Mouse (Mus musculus): ENCODE measurements around the gene 1110025L11Rik. TPM values are rescaled to one million over a fixed set of nuclear protein-coding genes. Genes with fewer than 3 reads are reported as not detected.
"Not testable (repeated sequence)": the region's sequence is repeated elsewhere in the genome, so short reads cannot be mapped to it uniquely, and the experiment has no call there.

The 1110025L11Rik gene
- polyA plus RNA-seq (2012; rRNA removed), result not detected in 2 replicates

DNA sequence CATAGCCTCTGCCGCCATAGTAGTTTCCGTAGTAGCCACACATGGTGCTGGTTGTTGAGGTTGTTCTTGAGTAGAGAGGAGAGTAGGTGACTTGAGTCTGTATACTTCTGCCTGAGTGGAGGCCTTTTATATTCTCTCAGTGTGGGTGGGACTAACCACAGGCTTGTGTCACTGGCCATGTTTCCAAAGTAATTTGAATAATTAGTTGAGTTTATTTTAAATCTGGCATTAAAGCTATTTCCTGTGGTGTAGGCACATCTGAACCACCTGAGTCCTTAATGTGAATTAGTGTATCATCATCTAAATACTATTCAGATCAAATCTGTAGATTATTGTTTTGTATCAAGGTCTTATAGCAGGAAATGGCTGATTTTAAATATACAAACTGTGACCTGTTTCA is at the start of gene 1110025L11Rik:
Gene 1110025L11Rik, minus strand, starts transcription at position 101 of the 400 bp plus-strand sequence.
- not testable (repeated sequence) for DNase-seq (ENCODE audit: low read depth)

DNA sequence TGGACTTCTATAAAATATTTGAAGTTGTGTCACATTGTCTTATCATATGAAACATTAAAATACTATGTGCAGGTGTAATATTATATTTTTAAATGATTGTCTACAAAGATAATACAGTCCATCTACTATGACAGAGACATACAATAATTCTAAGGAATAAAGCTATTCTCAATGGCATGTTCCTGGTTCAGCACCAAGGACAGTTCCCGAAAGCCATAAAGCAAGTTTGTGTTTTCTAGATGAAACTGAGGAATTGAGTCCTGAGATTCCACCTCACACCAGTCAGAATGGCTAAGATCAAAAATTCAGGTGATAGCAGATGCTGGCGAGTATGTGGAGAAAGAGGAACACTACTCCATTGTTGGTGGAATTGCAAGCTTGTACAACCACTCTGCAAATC is 7.2 kb upstream of the 1110025L11Rik start:
- DNase-seq (ENCODE audit: low read depth), result not testable (repeated sequence)

DNA sequence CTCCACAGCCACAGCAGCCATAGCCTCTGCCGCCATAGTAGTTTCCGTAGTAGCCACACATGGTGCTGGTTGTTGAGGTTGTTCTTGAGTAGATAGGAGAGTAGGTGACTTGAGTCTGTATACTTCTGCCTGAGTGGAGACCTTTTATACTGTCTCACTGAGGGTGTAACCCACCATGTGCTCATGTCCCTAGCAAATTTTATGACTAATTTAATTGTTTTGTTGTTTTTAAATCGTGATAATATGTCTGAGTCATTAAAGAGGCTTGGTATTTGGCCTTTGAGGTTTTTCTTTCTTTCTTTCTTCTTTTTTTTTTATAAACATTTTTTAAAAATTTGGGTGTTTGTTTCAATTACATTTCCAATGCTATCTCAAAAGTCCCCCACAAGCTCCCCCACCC is 16.0 kb downstream of the 1110025L11Rik start, which contains the start of gene Krtap6-5:
Gene Krtap6-5, minus strand, starts transcription at position 101 of the 400 bp plus-strand sequence.
- DNase-seq (ENCODE audit: low read depth), result no peak

DNA sequence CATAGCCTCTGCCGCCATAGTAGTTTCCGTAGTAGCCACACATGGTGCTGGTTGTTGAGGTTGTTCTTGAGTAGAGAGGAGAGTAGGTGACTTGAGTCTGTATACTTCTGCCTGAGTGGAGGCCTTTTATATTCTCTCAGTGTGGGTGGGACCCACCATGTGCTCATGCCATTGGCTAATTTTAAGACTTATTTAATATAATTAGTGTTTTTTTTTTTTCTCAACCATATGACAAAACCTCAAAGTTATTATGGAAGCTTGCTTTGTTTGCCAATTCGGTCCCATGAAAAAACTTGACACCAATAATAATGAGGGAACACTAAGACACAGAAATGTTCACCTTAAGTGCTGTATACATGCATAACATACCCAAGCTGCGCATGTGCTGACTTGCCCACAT is 22.4 kb downstream of the 1110025L11Rik start, which contains the start of gene Gm10228:
Gene Gm10228, minus strand, starts transcription at position 101 of the 400 bp plus-strand sequence.
- not testable (repeated sequence) for DNase-seq (ENCODE audit: low read depth)

DNA sequence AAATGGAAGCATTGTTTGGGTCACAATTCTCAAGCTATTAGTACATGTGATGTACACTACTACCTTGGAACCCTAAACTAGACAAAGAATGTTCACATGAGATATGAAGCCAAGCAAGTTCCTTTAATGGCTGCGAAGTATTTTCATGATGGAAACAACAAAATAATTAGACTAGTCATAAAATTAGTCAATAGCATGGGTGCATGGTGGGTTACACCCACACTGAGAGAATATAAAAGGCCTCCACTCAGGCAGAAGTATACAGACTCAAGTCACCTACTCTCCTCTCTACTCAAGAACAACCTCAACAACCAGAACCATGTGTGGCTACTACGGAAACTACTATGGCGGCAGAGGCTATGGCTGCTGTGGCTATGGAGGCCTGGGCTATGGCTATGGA is 32.4 kb downstream of the 1110025L11Rik start, which contains the start of gene Krtap6-1:
Gene Krtap6-1, plus strand, starts transcription at position 301 of the 400 bp plus-strand sequence.
- not testable (repeated sequence) for DNase-seq (ENCODE audit: low read depth)

DNA sequence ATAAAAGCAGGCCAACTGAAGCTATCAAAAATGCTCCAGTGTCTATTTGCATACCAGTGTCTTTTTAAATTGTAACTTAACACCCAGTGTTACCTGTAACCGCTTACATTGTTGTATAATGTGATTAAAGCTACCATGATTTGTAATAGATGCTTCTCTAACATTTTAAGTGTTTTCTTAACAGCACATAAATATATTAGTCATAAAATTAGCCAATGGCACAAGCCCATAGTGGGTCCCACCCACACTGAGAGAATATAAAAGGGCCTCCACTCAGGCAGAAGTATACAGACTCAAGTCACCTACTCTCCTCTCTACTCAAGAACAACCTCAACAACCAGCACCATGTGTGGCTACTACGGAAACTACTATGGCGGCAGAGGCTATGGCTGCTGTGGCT is 48.8 kb downstream of the 1110025L11Rik start, which contains the start of gene Gm10229:
Gene Gm10229, plus strand, starts transcription at position 301 of the 400 bp plus-strand sequence.
- DNase-seq (ENCODE audit: low read depth), result not testable (repeated sequence)

DNA sequence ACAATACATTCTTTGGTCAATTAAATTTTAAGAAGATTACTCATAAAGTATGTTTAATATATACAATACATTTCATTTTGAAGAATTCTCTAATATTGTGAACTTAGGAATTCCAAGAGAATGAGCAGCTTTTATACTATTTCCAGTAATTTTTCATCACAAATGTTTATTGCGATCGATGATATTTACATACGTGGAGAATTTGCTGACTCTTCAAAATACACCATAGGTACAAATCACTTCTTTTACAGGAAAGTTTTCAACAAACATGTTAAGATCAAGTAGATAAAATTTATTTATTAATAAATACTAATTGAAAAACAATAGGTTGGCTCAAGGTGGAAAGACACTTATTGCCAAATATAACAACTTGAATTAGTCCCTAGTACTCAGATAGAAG is 49.8 kb downstream of the 1110025L11Rik start:
- DNase-seq (ENCODE audit: low read depth), result no peak

Other genes starting within 250 kb of the 1110025L11Rik start
- not detected in 2 replicates for gene Krtap15, start 243.8 kb downstream of the 1110025L11Rik start, polyA plus RNA-seq (2012; rRNA removed)
- not detected in 2 replicates for gene Krtap14, start 237.9 kb downstream of the 1110025L11Rik start, polyA plus RNA-seq (2012; rRNA removed)
- gene Krtap19-1, start 194.6 kb downstream of the 1110025L11Rik start, polyA plus RNA-seq (2012; rRNA removed), result not detected in 2 replicates
- not detected in 2 replicates for gene Krtap19-2, start 189.7 kb downstream of the 1110025L11Rik start, polyA plus RNA-seq (2012; rRNA removed)
- gene Krtap19-3, start 186.0 kb downstream of the 1110025L11Rik start, polyA plus RNA-seq (2012; rRNA removed), result not detected in 2 replicates
- gene Krtap19-4, start 178.9 kb downstream of the 1110025L11Rik start, polyA plus RNA-seq (2012; rRNA removed), result not detected in 2 replicates
- not detected in 2 replicates for gene Krtap19-5, start 167.5 kb downstream of the 1110025L11Rik start, polyA plus RNA-seq (2012; rRNA removed)
- not detected in 2 replicates for gene Krtap19-9b, start 131.7 kb downstream of the 1110025L11Rik start, polyA plus RNA-seq (2012; rRNA removed)
- gene Krtap16-3, start 101.1 kb downstream of the 1110025L11Rik start, polyA plus RNA-seq (2012; rRNA removed), result not detected in 2 replicates
- not detected in 2 replicates for gene Krtap22-2, start 53.2 kb downstream of the 1110025L11Rik start, polyA plus RNA-seq (2012; rRNA removed)
- gene Gm10229, start 48.7 kb downstream of the 1110025L11Rik start, polyA plus RNA-seq (2012; rRNA removed), result not detected in 2 replicates
- not detected in 2 replicates for gene Krtap6-1, start 32.3 kb downstream of the 1110025L11Rik start, polyA plus RNA-seq (2012; rRNA removed)
- gene Gm10228, start 22.5 kb downstream of the 1110025L11Rik start, polyA plus RNA-seq (2012; rRNA removed), result not detected in 2 replicates
- gene Krtap6-5, start 16.1 kb downstream of the 1110025L11Rik start, polyA plus RNA-seq (2012; rRNA removed), result not detected in 2 replicates
- not detected in 2 replicates for gene Krtap6-3, start 20.0 kb upstream of the 1110025L11Rik start, polyA plus RNA-seq (2012; rRNA removed)
- not detected in 2 replicates for gene Gm6358, start 76.8 kb upstream of the 1110025L11Rik start, polyA plus RNA-seq (2012; rRNA removed)
- not detected in 2 replicates for gene Gm10061, start 87.1 kb upstream of the 1110025L11Rik start, polyA plus RNA-seq (2012; rRNA removed)
- gene Gm9789, start 94.0 kb upstream of the 1110025L11Rik start, polyA plus RNA-seq (2012; rRNA removed), result not detected in 2 replicates
- not detected in 2 replicates for gene Gm7735, start 105.5 kb upstream of the 1110025L11Rik start, polyA plus RNA-seq (2012; rRNA removed)
- not detected in 2 replicates for gene 1110057P08Rik, start 110.7 kb upstream of the 1110025L11Rik start, polyA plus RNA-seq (2012; rRNA removed)
- gene Krtap20-2, start 141.9 kb upstream of the 1110025L11Rik start, polyA plus RNA-seq (2012; rRNA removed), result not detected in 2 replicates